Mouse (Mus musculus): ENCODE data around the gene Lsg1.
A peak's percentile ranks its signal among the peaks of the same experiment; 100 is the strongest.

Gene Lsg1

DNA sequence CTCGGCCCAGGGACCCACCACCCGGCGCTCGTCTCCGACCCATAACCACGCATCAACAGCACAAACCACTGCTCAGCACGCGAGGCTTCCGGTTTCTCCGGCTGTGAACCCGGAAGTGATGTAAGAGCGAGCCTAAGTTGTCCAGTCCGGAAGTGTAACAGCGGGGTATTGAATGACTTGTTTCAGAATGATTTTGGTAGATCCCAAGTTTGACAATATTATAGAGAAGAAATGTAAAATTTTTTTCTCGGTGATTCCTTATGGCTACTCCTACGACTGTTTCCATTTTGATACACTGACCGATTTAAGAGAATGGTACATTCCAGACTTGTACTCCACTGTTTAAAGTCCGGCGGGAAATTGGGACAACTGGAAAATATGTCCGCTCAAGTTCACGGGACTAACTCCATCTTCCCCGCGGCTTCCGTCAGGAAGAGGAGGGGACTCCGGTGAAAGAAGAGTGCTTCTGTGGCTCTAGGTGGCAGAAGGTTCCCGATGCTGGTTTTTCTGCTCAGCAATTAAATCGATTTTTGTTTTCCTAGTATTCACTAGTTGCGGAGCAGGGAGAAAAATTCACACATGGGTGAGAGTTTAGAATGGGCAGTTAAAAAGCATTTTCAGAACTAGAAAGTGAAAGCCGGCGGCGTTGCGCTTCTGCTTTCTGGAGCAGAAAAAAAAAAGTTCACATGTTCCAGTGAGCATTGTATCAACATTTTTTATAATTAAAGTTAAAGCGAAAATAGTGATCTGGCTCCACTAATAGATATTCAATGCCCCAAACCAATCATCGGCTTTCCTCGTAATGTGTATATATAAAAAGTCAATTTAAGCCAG is at the start of gene Lsg1:
Lsg1 (minus strand) TSS at position 99 of the 834 bp plus-strand sequence.
- peak; percentile 83 to 89 for DNase-seq

DNA sequence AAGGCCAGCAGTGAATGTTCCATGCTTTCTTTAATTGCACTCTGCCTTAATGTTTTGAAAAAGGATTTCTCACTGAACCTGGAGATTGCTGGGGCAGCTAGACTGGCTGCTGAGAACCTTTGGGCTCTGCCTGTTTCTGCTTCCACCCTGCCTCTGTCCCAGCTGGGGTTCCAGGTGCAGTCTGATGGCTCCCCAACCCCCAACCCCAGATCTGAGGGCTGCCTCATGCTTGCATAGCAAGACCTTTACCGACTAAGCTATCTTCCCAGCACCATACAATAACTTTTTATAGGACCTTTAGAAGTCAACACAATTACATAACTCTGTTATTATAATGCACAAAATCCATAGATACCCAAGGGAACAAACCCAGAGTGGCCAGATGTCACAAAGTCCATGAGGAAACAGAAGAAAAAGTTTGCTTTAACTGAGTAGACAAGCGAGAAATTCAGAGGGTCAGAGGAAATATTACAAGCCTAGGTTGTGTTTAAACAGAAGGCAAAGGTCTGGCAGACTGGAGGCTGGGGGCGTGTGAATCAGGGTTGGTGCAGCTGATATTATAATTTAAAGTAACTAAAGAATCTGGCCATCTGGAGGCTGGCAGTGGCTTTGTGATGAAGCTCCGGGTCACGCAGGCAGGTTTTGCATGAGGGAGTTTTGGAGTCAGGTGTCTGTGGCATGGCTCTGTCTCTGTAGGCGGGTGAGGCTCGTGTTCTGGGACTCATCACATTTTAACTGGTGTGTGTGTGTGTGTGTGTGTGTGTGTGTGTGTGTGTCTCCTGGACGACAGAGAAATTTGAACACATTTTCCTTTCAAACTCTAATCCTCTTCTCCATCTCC is 46.7 kb upstream of the Lsg1 start:
- DNase-seq = no peak

DNA sequence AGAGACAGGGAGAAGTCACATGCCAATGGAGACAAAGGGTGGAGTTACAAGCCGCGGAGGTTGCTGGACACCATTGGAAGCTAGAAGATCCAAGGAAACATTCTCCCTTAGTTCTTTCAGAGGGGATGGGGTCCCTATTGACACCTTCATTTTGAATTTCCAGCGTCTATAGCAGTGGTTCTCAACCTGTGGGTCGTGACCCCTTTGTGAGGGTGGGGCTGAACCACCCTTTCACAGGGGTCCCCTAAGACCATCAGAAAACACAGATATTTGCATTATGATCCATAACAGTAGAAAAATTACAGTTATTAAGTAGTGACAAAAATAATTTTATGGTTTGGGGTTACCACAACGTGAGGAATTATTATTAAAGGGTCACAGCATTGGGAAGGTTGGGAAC is 42.1 kb upstream of the Lsg1 start:
- DNase-seq = no peak

DNA sequence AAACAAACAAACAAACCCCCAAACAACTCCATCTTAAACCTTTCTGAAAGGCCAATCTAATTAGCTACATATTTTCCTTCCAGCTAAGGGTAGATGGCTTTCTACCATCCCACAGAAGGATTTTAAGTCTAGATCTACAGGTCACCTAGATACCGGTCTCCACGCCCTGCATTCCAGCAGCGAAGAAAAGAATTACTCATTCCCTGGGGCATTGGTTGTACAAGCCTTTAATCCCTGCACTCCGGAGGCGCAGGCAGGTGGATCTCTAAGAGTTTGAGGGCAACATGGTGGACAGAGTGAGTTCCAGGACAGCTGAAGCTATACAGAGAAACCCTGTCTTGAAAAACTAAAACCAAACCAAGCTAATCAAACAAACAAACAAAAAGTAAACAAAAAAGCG is 41.0 kb upstream of the Lsg1 start:
- no peak for DNase-seq

DNA sequence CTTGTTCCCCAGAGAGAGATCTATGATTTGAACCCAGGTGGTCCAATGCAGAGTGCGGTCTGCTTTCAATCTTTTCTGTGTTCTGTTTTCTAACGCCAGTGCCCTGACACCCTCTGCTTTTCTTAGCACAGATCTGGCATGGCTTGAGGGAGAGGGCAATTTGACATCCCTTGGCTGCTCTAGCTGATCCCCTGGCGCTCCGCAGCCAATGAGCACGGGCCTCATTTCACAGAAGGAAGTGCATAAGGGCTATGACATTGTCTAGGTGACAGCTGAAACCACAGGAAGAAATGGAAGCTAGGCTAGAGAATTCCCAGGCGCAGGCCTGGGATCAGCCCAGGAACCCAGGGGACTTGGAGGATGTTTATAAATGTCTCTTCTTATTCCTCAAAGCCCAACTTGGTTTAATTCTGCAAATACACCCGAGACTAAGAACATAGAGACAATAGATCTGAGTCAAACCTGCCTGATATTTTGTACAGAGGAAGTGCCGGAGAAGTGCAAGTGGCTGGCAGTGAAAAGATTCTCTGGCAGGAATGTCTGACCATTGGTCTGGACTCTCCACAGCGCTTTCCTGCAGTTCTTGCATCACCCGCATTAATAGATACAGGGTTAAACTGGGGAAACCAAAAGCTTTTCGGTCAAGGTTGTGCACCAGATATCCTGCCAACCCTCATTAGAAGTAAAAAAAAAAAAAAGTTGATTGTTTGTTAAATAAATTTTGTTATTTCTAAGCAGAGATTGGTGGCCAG is 40.4 kb upstream of the Lsg1 start:
- DNase-seq = no peak

DNA sequence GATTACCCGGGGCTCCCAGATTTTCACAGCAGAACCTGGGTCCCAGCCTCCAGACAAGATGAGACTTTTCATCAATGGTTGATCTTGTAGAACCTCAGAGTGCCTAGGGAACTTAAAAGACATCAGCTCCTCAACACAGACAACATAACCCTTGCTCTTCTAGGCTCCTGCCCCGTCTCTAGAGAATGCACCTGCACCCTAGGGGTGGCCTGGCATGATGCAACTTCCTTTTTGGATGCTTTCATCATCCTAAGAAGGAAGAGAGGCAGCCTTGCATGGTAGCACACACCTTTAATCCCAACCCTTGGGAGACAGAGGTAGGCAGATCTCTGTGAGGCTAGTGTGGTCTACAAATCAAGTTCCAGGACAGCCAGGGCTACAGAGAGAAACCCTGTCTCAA is 37.2 kb upstream of the Lsg1 start:
- DNase-seq = no peak

DNA sequence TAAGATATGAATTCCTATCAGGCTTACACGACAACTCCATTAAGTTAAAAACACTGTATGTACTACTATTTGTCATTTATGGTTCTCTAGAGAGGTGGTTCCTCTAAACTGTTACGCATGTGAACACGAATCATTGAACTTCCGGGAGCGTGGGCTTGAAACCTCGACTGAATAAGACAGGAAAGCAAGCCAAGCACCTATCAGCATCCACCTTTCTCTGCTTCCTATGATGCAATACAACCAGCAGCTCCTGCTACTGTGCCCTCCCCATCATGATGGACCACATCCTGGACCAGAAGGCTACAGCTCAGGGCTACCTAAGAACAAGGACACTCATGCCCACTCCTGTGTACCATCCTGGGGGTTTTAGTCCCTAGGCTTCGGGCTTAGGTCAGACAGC is 36.3 kb upstream of the Lsg1 start:
- no peak for DNase-seq

DNA sequence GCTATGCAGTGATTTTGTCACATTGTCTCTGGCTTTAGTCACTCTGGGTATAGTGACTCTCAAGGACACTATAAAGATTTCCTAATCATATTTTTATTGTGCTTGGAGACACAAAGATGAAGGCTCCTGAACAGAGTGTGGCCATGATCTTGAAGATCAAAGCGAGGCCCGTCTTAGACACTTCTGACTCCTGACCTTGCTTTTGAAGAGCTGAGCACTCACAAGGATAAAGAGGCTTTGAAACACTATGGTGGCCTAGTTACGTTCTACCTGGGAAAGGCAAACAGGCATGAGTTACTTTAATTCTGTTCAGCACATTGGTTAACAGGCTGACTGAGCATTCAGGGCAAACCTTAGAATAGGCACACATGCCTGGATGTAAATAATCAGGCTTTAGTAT is 28.9 kb upstream of the Lsg1 start:
- no peak for DNase-seq

DNA sequence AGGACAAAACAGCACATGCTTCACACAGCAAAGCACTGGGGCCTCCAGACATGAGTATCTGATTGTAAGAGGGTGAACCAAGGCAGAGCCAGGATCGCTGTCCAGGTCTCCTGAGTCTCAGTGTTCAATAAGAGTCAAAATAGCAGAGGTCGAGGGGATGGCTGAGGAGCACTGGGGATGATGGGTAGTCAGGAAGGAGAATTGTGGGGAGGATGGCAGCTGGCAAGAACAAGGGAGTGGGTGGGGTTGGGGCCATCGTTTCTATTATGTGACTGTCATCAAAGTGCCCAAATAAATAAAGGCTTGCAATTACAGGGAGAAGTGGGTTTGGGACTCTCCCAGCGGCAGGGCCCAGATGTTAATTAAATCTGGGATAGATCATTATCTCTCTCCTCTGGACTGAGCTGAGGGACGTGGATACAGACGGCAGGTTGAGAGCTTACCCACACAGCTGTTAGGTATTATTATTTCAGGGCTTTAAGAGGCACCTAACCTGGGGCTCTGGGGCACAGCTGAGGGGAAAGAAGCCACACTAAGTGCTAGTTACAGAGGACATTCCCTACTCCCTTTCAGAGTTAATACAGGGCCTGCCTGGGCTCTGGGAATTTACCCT is 27.4 kb upstream of the Lsg1 start:
- DNase-seq = no peak

DNA sequence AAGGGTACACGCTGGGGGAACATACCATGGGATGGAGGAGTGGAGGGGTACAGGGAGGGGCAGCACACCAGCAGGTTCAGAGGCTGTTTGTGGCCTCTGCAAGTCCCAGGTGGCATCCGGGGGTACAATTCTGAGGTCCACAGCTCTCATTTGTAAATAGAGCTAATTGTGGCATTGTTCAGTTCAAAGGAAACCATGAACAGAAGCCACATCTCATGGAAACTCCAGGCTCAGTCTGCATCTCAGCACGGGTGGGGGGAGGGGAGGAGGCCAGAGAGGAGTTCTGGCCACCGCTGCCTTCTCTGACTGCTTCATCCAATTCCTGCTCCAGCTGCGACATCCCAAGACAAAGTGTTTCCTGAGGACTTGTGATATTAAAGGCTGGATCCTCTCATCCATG is 26.7 kb upstream of the Lsg1 start:
- DNase-seq = no peak

DNA sequence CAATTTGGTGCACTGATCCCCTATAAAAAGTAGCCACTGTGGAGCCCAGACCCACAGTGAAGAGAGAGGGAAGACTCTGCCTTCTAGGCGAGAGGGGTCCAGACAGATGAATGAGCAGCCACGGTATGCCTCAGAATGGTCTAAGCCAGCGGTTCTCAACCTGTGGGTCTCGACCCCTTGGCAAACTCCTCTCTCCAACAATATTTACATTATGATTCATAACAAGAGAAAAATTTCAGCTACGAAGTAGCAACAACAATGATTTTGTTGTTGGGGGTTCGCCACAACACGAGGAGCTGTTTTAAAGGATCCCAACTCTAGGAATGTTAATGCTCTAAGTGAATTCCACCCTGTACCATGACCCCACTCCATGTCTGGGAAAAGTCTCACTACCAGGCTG is 25.7 kb upstream of the Lsg1 start:
- no peak for DNase-seq

DNA sequence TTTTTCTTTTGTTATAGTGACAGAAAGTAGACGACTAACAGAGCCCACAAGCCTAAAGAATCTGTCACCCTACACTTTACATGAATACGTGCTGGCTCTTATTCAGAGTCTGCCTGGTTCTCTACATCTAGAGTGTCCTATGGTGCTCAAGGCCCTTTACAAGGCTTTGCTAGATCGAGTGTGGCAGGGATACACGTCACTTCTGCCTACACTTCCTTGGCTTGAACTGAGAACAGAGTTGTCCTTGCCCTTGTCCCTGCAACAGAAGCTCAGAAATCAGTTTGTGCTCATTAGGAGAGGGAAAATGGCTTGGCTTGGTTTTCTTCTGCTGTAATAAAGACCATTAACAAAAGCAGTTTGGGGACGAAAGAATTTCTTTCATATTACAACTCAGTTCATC is 23.9 kb upstream of the Lsg1 start:
- DNase-seq = no peak

DNA sequence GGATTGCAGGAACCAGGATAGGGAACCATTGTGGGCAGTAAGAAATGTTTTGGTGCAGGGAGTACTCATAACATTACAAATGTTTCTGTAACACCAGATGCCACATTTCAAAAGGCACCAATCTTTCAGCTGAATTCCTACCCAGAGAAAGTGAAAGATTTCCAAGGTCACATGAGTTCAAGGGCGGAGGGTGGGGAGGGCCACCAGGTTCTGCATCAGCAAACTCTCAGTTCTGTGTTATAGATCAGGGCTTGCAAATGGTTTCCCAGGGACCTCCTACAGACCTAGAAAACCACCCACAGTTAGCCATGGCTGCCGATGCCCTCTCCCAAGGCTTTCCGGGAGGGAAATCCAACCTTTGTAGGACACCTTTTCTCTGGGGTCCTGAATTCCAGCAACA is 20.5 kb upstream of the Lsg1 start:
- no peak for DNase-seq

DNA sequence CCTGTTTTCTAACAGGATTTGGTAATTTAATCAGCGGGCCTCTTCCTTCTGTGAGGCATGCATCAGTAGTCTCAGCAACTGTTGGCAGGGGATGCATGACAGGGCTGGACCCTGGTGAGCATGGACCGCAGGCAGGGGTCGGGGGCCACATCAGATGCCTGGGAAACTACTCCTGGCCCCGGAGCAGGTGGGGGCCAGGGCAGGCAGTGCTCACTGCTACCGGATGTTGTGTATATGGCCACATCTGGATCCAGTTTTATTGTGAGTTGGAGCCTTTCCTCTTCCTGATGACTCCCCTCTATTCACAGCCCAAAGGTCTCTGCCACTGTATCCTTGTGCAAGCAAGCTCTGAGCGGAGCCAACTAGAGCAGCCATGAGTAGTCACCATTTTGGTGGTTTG is 18.1 kb upstream of the Lsg1 start:
- no peak for DNase-seq

DNA sequence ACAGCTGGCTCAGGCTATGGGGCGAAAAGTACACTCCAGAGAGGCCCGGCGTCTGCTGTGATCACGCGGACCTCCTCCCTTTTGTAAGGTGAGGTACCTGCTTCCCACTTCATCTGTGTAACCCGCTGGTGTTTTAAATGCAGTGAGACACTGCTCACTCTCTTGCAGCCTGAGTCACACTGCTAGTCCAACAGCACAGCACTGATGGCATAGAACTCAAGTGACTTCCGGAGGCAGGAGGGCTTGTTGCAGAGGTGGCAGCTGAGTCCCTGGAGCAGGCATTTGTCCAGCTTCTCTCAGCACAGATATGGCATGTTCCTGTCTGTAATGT is 17.4 kb upstream of the Lsg1 start:
- no peak for DNase-seq

DNA sequence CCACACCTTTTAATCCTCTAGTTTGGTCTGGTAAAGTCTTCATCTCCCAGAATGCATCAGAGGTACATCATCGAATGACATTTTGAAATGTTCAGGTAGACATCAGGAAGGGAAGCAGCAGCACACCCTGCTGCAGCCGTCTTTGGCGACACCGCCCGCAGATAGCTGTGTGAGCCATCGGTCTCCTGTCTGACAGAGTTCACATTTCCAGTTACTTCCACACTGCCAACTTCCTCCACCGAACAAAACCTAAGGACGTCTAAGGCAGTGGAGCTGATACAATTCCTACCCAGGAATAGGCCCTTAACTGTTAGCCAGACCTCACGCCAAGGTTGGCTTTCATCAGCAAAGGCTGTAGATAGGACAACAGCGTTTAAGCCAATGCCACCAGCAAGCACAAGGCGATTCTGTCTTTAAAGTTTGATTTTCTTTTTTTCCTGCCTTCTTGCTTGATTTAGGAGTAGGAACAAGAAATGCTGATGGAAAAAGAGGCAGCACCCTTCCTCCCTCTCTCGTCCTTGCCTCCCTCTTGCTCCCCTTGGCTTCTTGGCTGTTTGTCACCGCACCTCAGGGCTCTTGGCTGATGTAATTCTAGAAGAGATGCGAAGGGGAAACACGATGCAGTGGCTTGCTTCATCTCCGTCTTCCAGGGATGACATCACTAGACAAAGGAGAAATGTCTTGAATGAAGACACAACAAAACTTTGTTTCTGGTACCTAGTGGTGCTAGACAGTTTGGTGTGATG is 16.8 kb upstream of the Lsg1 start:
- no peak for DNase-seq

DNA sequence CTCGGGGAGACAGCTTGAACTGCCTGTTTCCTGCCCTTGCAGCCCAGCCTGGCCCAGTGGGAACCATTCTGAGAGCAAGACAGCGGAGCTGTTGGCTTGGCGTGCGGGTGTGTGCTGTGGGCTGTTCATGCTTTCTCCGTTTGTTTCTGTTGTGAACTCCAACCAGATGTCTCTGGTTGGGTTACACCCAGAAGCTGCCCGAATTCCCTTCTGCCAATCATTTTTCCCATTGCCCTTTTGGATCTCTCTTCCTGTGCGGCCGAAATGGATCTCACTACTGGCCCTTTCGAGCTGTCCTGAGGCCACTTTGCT is 16.1 kb upstream of the Lsg1 start:
- peak in 1 of 2 experiments; percentile 21 for DNase-seq

DNA sequence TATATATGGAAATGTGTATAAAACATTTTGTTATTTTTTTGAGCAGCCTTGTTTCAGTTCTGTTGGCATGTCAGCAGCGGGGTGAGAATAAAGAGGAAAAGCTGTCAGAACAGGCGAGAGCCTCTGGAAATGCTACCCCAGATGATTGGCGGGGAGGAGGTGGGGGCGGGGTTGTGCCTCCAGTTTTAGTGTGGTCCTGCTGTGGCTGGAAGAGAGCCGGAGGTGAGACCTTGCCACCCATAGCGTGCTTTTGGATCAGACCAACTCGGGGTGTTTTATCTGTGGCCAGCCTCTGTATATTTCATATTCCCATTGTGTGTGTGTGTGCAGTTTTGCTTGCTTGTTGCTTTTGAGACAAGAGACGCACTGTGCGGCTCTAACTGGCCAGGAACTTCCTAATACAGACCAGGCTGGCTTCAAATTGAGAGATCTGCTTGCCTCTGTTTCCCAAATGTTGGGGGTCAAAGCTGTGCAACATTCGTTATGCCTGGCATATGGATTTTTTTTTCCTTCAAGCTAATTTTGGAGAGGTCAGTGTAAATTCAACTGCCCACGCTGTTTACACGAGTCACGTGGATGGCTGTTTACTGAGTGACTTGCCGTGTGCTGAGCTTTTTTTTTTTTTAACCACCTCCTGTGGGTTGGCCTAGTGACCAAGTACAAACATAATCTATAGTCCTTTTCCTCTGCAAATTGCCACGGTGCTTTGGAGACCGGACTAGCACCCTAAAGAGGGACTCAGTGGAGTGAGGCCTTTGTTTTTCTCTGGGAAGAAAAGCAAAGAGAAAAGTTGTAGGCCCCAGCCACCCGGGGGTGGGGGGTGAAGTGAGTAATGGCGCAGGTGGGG is 15.5 kb upstream of the Lsg1 start:
- DNase-seq = no peak

DNA sequence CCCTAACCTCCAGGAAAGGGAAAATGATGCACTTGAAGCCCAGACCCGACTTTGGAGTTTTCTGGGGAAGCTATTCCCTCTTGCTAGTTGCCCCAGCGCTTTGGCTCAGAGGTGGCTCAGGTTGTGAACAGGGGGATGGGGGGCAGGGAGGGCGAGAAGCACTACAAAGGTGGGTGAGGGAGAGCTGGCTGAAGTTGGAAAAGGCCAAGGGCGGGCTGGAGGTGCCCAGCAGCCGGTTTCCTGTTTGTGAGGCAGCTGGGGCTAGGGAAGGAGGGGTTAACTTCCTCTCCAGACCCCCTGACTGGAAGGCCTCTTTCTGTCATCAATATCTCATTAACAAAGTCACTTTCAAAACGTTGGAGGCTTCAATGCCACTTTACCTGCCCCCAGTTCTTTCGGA is 14.6 kb upstream of the Lsg1 start:
- peak in 1 of 2 experiments; percentile 33 for DNase-seq

DNA sequence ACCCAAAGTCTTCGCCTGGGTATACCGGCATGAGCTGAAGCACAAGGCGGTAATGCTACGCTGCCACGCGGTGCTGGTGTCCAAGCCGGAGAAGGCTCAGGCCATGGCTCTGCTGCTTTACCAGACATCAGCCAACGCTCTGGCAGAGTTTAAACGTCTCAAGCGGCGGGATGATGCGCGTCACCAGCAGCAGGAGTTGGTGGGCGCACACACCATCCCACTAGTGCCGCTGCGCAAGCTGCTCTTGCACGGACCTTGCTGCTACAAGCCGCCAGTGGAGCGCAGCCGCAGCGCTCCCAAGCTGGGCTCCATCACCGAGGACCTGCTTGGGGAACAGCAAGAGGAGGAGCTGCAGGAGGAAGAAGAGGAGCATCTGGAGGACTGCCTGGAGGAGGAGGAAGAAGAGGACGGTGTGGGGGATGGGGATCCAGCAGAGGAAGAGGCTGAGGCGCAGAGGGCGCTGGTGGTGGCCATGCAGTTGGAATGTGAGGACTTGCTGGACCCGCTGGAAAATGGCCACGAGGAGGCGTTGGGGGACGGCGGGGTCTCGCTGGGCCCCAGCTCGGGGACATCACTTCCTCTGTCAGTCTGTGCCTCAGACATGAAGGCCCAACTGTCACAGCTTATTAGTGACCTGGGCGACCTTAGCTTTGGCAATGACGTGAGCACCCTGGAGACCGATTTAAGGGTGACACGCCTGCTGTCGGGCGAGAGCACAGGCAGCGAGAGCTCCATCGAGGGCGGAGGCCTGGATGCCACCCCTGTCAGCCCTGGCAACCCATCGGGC is 13.8 kb upstream of the Lsg1 start:
- peak in 1 of 2 experiments; percentile 71 for DNase-seq

Measured in cerebellum, postnatal 25 days (tissue).